Mouse (Mus musculus) lung, adult 2 months (tissue): ENCODE data around the gene Vpreb3.

ENCODE experiments used
- CTCF ChIP-seq: fragments of 200-500 bp; IDR thresholded peaks from 2 replicates; pipeline ENCODE4 v1.5.1; 2011; ENCODE audit warnings: mild to moderate bottlenecking, low read length, control low read depth; ENCODE audit not compliant: insufficient read depth
- POLR2A ChIP-seq: fragments of 200-500 bp; IDR thresholded peaks from 2 replicates; pipeline ENCODE4 v1.6.1; 2011; ENCODE audit warnings: low read depth, mild to moderate bottlenecking, control low read depth, low read length, borderline replicate concordance; ENCODE audit errors: extremely low read depth

DNA sequence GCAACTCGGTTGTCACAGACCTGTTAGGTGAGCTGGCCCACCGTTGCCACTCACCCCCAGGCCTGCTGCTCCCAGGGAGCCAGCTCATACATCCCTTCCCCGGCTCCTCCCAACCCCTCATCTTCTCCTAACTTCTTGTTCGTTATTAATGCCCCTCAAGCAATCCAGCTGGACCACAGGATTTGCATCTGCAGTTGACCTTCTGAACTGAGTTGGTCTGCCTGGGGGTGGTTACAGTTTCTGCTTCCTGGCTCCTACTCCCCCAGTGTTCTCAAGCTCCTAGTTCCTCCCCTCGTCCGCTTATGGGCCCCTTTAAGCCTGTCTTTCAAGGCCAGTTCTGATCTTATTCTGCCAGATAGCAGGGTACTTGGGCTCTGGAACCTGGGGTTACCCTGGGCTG is 48.3 kb upstream of the Vpreb3 start:
- no peak for TF ChIP-seq POLR2A
- TF ChIP-seq CTCF, result no peak
